Mouse (Mus musculus) embryonic facial prominence, embryonic 13.5 days (tissue): ENCODE measurements at regions not wholly inside any gene's neighbourhood (a gene's known extent, or its start where the extent isn't known, plus 50 kb on each side); places are given as distances from the start of the nearest gene placed in this dataset.
A peak's percentile ranks its signal among the peaks of the same experiment; 100 is the strongest.

Experiments used
- ATAC-seq: fragments of 200-750 bp; cut with Nextera tagmentation; 2 replicates; pipeline ENCODE4 v1.8.0; 2017; ENCODE audit warnings: low read depth; ENCODE audit not compliant: insufficient number of reproducible peaks, insufficient read depth, low FRiP score, low TSS enrichment
- H3K27ac ChIP-seq: fragments of 300-500 bp; sonication (generic); 2 replicates; pipeline ENCODE4 v1.5.1; 2015; ENCODE audit warnings: moderate library complexity, mild to moderate bottlenecking, inconsistent platforms
- H3K27me3 ChIP-seq: fragments of 300-500 bp; sonication (generic); 2 replicates; pipeline ENCODE4 v1.6.1; 2015; ENCODE audit warnings: mild to moderate bottlenecking, inconsistent platforms
- H3K36me3 ChIP-seq: fragments of 300-500 bp; sonication (generic); 2 replicates; pipeline ENCODE4 v1.6.1; 2015; ENCODE audit warnings: mild to moderate bottlenecking, inconsistent platforms
- H3K4me1 ChIP-seq: fragments of 300-500 bp; sonication (generic); 2 replicates; pipeline ENCODE4 v1.6.1; 2015; ENCODE audit warnings: inconsistent platforms
- H3K4me2 ChIP-seq: fragments of 300-500 bp; sonication (generic); 2 replicates; pipeline ENCODE4 v1.6.1; 2015; ENCODE audit warnings: moderate library complexity, mild to moderate bottlenecking, inconsistent platforms
- H3K4me3 ChIP-seq: fragments of 300-500 bp; sonication (generic); 2 replicates; pipeline ENCODE4 v1.5.1; 2015; ENCODE audit warnings: mild to moderate bottlenecking, inconsistent platforms
- H3K9ac ChIP-seq: fragments of 300-500 bp; sonication (generic); 2 replicates; pipeline ENCODE4 v1.6.1; 2015; ENCODE audit warnings: mild to moderate bottlenecking, inconsistent platforms
- H3K9me3 ChIP-seq: fragments of 300-500 bp; sonication (generic); 2 replicates; pipeline ENCODE4 v1.6.1; 2016; ENCODE audit warnings: inconsistent platforms
- WGBS: fragments of 180-500 bp; shearing (Covaris S2); methylation state at CpG from one replicate; pipeline ENCODE4 v1.1.7; 2015; ENCODE audit warnings: mixed read lengths; 5-methylcytosine and 5-hydroxymethylcytosine counted together

DNA sequence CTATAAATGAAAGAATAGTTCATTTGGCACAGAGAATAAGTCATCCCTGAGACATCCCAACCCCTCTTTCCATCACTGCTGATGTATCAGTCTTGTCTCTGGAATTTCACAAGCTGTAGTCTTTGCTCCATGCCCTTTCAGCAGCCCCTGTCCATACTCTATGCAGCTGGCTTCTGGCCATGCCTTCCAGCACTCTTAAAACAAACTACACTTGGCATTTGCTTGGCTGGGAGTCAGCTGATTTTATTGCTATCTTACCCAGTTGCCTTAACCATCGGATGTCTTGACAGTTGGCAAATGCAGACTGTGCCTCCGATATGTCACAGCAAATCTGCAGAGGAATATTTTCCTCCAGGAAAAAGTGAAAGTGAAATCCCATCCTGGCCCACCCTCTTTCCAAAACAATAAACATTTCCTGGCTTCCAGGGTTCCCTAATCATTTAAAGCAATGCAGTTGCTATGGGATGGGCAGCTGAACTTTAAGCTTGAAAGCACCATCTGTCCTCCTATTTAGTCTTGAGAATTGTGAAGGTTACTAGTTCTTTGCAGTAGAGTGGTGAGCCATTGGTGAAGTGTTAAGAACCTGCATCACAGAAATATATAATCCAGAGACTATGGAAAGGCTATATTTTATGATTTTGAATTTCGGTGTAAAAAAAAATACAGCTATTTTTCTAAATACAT lies 385.0 kb downstream of the Kcnj2 start:
- no peak for ATAC-seq
- WGBS: 66% methylated on average over 3 of the region's 3 CpGs
- Histone ChIP-seq H3K4me2 (no peak overlapping the region), H3K4me3 (no peak overlapping the region), H3K36me3 (no peaks in the 10 kb centered on the region), H3K9ac (no peak overlapping the region), H3K27ac (no peak overlapping the region), H3K27me3 (no peaks in the 10 kb centered on the region), H3K4me1 (0 out of 2 replicates have a peak, but pooled peaks cover 4% of the 10 kb centered on the region), H3K9me3 (no peaks in the 10 kb centered on the region)

DNA sequence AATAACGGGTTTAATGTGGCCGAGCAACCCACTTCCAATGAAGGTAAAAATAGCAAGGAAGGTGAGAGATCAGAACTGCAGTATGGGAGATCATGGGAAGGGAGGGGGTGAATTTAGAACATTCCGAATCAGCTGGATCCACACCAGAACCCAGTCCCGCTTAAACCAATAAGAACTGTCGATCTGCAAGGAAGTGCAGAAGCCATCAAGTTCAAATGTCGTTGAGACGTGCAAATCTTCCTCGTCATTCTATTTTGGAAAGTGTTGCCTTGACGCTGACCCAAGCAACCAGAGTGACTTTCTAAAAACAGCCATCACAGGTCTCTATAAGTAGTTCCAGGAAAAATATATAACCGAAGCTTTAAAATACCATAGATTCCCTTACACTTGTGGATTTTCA lies 394.1 kb downstream of the Kcnj2 start:
- H3K9me3 ChIP-seq: no peaks in the 10 kb centered on the region
- no peak overlapping the region for H3K4me3 ChIP-seq
- H3K27ac ChIP-seq: no peak overlapping the region
- no peaks in the 10 kb centered on the region for H3K36me3 ChIP-seq
- 84% methylated on average over 10 of the region's 10 CpGs for WGBS
- no peaks in the 10 kb centered on the region for H3K4me1 ChIP-seq
- no peak for ATAC-seq
- H3K27me3 ChIP-seq: no peaks in the 10 kb centered on the region
- H3K9ac ChIP-seq: no peak overlapping the region
- no peak overlapping the region for H3K4me2 ChIP-seq

DNA sequence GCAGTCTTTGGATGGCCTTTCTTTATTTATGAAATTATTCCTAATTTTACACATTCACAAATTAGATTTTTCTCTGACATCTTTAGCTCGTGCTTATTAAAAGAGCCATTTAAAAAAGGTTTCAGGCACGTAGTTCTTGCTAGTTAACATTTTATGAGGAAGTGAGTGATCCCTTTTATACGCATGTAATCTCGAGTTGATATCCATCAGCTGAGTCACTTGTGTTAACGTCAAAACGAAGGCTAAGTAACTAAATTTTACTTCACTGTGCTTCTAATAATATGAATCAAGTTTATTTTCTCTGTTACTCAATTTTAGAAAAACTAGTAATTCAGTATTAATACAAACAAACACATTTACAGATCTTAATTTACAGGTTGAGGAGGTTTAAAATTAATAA lies 419.0 kb downstream of the Kcnj2 start:
- H3K9ac ChIP-seq: no peak overlapping the region
- no peaks in the 10 kb centered on the region for H3K36me3 ChIP-seq
- WGBS: 76% methylated on average over 6 of the region's 6 CpGs
- H3K27me3 ChIP-seq: no peaks in the 10 kb centered on the region
- no peak for ATAC-seq
- no peak overlapping the region for H3K4me2 ChIP-seq
- no peaks in the 10 kb centered on the region for H3K9me3 ChIP-seq
- no peak overlapping the region for H3K27ac ChIP-seq
- H3K4me1 ChIP-seq: no peaks in the 10 kb centered on the region
- H3K4me3 ChIP-seq: no peak overlapping the region

DNA sequence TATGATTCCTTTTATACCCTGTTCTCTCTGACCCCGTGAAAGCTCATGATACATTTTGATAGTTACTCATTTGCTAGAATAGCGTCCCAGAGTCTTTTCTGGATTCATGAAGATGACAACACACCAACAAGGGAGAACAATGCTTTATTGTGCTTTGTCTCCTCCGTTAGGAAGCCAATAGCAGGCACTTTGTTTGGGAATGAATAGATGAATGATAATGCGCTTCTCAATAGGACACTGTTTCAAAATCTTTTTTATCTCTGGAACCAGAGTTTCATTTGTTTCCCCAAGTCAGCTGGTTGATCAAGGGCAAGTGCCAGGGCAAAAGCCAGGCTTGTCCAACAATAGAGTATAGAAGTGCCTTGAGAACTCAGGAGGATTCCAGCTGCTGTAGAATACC lies 446.5 kb downstream of the Kcnj2 start:
- H3K4me3 ChIP-seq: no peak overlapping the region
- no peaks in the 10 kb centered on the region for H3K36me3 ChIP-seq
- no peak overlapping the region for H3K4me2 ChIP-seq
- WGBS: 54% methylated on average over 4 of the region's 4 CpGs
- H3K27ac ChIP-seq: no peak overlapping the region
- no peak for ATAC-seq
- no peak overlapping the region for H3K9ac ChIP-seq
- no peaks in the 10 kb centered on the region for H3K27me3 ChIP-seq
- H3K9me3 ChIP-seq: no peaks in the 10 kb centered on the region
- no peaks in the 10 kb centered on the region for H3K4me1 ChIP-seq

DNA sequence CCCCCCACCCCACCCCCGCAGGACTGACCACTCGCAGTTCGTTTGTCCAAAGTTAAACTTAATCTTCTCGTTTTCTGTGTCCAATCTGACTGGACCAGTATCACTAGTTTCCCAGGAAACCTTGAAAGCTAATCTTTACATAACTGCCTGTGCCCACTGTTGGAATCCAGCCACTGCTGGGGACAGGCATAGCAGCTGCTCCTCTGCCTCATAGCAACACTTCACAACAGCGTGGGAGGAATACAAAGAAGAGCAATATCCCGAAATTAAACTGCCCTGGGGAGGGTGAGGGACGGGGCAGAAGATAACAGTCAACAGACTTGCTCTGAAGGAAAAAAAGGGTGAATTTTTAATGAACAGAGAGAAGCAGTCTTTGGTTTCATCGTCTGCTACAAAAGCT lies 456.8 kb downstream of the Kcnj2 start:
- Histone ChIP-seq H3K9me3 (no peaks in the 10 kb centered on the region), H3K36me3 (no peaks in the 10 kb centered on the region), H3K27me3 (no peaks in the 10 kb centered on the region), H3K27ac (no peak overlapping the region), H3K4me3 (no peak overlapping the region), H3K4me2 (no peak overlapping the region), H3K9ac (no peak overlapping the region), H3K4me1 (no peaks in the 10 kb centered on the region)
- ATAC-seq: no peak
- 65% methylated on average over 8 of the region's 8 CpGs for WGBS

DNA sequence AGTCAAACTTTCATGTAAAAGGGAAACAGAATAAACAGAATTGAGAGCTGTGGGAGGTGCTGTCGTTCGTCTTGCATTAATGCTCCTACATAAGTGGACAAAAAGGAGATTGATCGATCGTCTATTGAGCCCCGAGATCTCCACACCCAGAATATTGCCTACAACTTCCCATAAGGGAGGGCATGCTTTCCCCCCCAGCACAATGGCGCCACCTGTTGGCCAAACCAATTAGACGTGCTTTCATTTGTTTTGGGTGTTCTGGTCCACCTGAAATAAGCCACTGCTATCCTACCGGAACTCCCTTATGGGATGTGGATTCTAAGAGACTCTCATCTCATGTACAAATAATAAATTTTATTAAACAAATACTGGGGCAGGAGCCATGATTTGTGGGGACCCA lies 457.5 kb downstream of the Kcnj2 start:
- WGBS: 66% methylated on average over 8 of the region's 8 CpGs
- H3K4me1 ChIP-seq: no peaks in the 10 kb centered on the region
- no peaks in the 10 kb centered on the region for H3K27me3 ChIP-seq
- H3K9ac ChIP-seq: no peak overlapping the region
- no peaks in the 10 kb centered on the region for H3K36me3 ChIP-seq
- no peak overlapping the region for H3K4me3 ChIP-seq
- no peak for ATAC-seq
- H3K9me3 ChIP-seq: no peaks in the 10 kb centered on the region
- H3K27ac ChIP-seq: no peak overlapping the region
- H3K4me2 ChIP-seq: no peak overlapping the region

DNA sequence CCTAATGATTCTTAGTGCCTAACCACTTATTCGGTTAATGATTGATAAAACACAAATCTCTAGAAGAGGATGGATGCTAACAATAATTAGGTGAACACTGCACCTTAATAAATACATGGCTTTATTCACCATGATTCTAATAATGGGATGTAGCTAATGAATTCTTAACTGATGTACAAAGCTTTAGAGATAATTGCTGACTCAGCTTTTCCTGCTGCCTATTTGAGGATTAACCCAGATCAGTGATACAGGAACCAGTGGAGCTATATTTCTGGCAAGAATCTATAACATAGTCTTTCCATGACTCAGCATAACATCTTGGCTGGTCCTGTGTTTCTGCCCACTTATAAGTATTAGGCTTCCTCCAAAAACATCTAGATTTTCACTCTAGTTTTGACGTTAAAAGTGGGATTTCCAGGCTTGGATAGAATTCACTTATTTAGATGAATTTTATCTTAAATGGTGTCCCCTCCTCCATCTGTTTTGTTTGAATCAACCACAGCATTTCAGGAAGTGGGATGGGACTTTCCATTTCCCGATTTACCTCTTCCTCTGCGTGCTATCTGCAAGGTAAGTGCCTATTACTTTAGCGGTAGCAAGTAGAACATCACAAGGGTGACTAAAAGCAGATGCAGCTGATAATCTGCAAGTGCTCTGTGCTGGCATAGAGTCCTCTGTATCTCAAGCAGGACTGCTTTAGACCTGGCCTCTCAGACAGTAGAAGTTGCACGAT lies 460.2 kb downstream of the Kcnj2 start:
- H3K4me2 ChIP-seq: no peak overlapping the region
- no peaks in the 10 kb centered on the region for H3K4me1 ChIP-seq
- no peak overlapping the region for H3K4me3 ChIP-seq
- no peak for ATAC-seq
- H3K27ac ChIP-seq: no peak overlapping the region
- no peaks in the 10 kb centered on the region for H3K36me3 ChIP-seq
- no peaks in the 10 kb centered on the region for H3K9me3 ChIP-seq
- 81% methylated on average over 6 of the region's 6 CpGs for WGBS
- H3K27me3 ChIP-seq: no peaks in the 10 kb centered on the region
- no peak overlapping the region for H3K9ac ChIP-seq

DNA sequence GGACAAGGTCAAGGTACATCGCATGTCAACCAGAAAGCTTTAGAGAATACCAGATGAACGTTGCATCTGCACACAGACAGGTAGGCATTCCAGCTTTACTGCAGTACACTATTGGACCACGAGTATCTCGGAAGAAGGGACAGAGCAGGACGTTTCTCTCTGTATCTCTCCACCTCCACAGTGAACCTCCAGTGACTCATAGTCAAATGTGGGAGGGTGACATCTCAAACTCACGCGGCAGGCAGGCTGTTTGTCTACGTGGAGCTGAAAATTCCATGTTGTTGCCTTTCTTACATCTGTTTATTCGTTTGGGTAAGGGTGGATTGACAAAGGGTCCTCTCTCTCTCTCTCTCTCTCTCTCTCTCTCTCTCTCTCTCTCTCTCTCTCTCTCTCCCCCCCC lies 463.6 kb downstream of the Kcnj2 start:
- Histone ChIP-seq H3K36me3 (no peaks in the 10 kb centered on the region), H3K27ac (no peak overlapping the region), H3K9me3 (no peaks in the 10 kb centered on the region), H3K27me3 (peaks cover 4% of the 10 kb centered on the region; the same call in 1 of the 2 replicates), H3K4me2 (no peak overlapping the region), H3K9ac (no peak overlapping the region), H3K4me1 (no peaks in the 10 kb centered on the region), H3K4me3 (no peak overlapping the region)
- 81% methylated on average over 9 of the region's 9 CpGs for WGBS
- ATAC-seq: no peak

DNA sequence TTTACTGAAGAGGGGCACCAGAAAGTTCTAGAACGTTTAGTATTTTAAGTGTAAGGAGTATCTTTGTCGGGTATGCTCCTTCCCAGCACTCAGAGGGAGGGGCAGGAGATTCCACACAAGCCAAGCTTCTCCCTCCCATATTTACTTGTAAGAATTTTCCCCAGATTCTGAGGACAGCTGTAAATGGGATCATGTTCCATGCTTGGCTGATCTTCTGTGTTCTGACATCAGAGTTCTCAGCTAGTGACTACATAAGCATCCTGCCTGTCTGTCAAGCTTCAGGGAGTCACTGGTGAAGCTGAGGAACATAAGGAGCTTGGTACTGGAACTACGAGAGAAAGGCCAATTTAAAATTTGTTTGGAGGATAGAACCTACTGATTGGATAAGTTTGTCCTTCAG lies 464.9 kb downstream of the Kcnj2 start:
- no peak overlapping the region for H3K4me2 ChIP-seq
- H3K4me1 ChIP-seq: no peaks in the 10 kb centered on the region
- H3K4me3 ChIP-seq: no peak overlapping the region
- H3K27ac ChIP-seq: no peak overlapping the region
- peaks cover 10% of the 10 kb centered on the region; the same call in 1 of the 2 replicates for H3K27me3 ChIP-seq
- no peaks in the 10 kb centered on the region for H3K9me3 ChIP-seq
- no peak overlapping the region for H3K9ac ChIP-seq
- 69% methylated on average over 3 of the region's 3 CpGs for whole genome bisulfite sequencing
- no peaks in the 10 kb centered on the region for H3K36me3 ChIP-seq
- no peak for ATAC-seq

DNA sequence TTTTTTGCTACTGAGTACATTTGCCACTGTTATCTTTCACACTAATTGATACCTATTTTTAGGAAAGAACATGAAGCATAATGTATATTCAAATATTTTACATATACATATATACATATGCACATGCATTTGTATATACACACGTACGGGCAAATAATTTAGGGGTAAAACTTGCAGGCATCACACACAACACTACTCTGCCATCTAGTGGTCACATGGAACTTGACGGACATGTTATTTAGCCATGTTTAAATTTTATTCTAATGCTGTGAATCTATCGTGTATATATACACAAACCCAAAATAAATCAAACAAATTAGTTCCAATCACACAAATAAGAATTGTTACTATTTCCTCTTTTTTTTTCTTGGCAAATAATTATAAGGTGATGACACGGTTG lies 466.5 kb downstream of the Kcnj2 start:
- Histone ChIP-seq H3K9me3 (no peaks in the 10 kb centered on the region), H3K27me3 (peaks cover 10% of the 10 kb centered on the region; the same call in 1 of the 2 replicates), H3K27ac (no peak overlapping the region), H3K9ac (no peak overlapping the region), H3K4me3 (no peak overlapping the region), H3K4me2 (no peak overlapping the region), H3K4me1 (peaks cover 6% of the 10 kb centered on the region; the same call in 1 of the 2 replicates), H3K36me3 (no peaks in the 10 kb centered on the region)
- no peak for ATAC-seq
- WGBS: 31% methylated on average over 5 of the region's 5 CpGs

DNA sequence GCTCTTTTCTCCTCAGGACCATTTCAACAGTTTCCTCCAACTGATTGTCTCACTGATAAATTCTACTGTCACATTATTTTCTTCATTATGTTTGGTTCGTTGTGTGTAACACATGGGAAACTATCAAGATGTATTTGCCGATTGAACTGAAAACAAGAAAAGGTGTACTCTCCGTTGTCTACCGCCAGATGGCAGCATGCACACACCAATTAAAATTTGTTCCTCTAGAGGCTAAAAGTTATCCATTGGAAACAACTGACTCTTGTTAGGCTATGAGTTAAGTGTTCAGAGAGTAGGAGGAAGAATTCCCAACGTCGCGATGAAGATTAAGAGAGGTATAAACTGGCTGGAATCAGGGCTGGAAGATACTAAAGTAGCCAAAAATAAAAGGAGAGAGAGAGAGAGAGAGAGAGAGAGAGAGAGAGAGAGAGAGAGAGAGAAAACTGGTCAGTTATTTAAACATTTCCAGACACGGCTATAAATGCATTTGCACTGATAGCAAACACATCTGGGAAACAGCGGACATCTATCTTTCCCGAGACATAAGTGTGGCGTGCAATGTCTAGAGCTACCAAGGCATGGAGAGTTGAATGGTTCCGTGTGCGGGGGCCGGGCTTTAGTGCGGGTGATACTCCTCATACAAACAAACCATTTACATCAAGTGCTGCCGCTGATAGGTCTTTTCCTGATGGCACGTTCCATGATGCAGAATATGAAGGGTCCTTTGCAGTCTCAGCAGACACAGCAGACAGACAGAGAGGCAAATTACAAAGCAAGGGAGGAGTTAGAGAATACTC lies 470.3 kb downstream of the Kcnj2 start:
- Histone ChIP-seq H3K4me2 (peak overlapping the region; percentile 55), H3K27me3 (peaks cover 34% of the 10 kb centered on the region), H3K4me1 (peaks cover 6% of the 10 kb centered on the region; the same call in 1 of the 2 replicates), H3K9ac (peak overlapping the region; percentile 51; the same call in 1 of the 2 replicates), H3K27ac (no peak overlapping the region), H3K36me3 (no peaks in the 10 kb centered on the region), H3K4me3 (peak overlapping the region; percentile 23), H3K9me3 (no peaks in the 10 kb centered on the region)
- no peak for ATAC-seq
- WGBS: 28% methylated on average over 17 of the region's 17 CpGs
